Mouse (Mus musculus): ENCODE results near the gene Cd276.
A peak's percentile ranks its signal among the peaks of the same experiment; 100 is the strongest.
"Not testable (repeated sequence)": the region's sequence is repeated elsewhere in the genome, so short reads cannot be mapped to it uniquely, and the experiment has no call there.

Cd276 gene

GRCm38 (mm10) chr9:58554908-58555684 is at the start of gene Cd276:
Gene Cd276 (minus strand): TSS chr9:58555437.
- peak; percentile 58 for DNase-seq (ENCODE audit: low spot score)

- no peak for DNase-seq (ENCODE audit: low spot score)
These were observed 40.1 kb upstream of the Cd276 start for GRCm38 (mm10) chr9:58595313-58595712.

GRCm38 (mm10) chr9:58588657-58589056 is 33.4 kb upstream of the Cd276 start:
- DNase-seq (ENCODE audit: low spot score) = no peak

GRCm38 (mm10) chr9:58584323-58584722 is 29.1 kb upstream of the Cd276 start:
- no peak for DNase-seq (ENCODE audit: low spot score)

- DNase-seq (ENCODE audit: low spot score) = no peak
These were observed 28.0 kb upstream of the Cd276 start for GRCm38 (mm10) chr9:58583267-58583641.

GRCm38 (mm10) chr9:58582581-58583266 is 27.5 kb upstream of the Cd276 start:
- DNase-seq (ENCODE audit: low spot score) = no peak

- peak; percentile 92 for DNase-seq (ENCODE audit: low spot score)
These were observed 26.8 kb upstream of the Cd276 start, which contains the start of gene Nptn for GRCm38 (mm10) chr9:58581958-58582540. Gene Nptn (plus strand): TSS chr9:58582240.

- DNase-seq (ENCODE audit: low spot score) = peak; percentile 25
These were observed 26.2 kb upstream of the Cd276 start for GRCm38 (mm10) chr9:58581283-58581930.

GRCm38 (mm10) chr9:58580453-58581195 is 25.4 kb upstream of the Cd276 start:
- not testable (repeated sequence) for DNase-seq (ENCODE audit: low spot score)

- peak; percentile 90 for DNase-seq (ENCODE audit: low spot score)
These were observed 23.4 kb upstream of the Cd276 start for GRCm38 (mm10) chr9:58578669-58579068.

GRCm38 (mm10) chr9:58571001-58571400 is 15.8 kb upstream of the Cd276 start:
- DNase-seq (ENCODE audit: low spot score) = no peak

- no peak for DNase-seq (ENCODE audit: low spot score)
These were observed 12.4 kb upstream of the Cd276 start for GRCm38 (mm10) chr9:58567682-58568081.

GRCm38 (mm10) chr9:58565945-58566344 is 10.7 kb upstream of the Cd276 start:
- not testable (repeated sequence) for DNase-seq (ENCODE audit: low spot score)

- DNase-seq (ENCODE audit: low spot score) = no peak
These were observed 5.0 kb upstream of the Cd276 start for GRCm38 (mm10) chr9:58560211-58560610.

- DNase-seq (ENCODE audit: low spot score) = no peak
These were observed 2.5 kb upstream of the Cd276 start for GRCm38 (mm10) chr9:58557457-58558455.

GRCm38 (mm10) chr9:58556627-58557026 is 1.4 kb upstream of the Cd276 start:
- no peak for DNase-seq (ENCODE audit: low spot score)

GRCm38 (mm10) chr9:58555685-58556414 is 613 bp upstream of the Cd276 start:
- no peak for DNase-seq (ENCODE audit: low spot score)

GRCm38 (mm10) chr9:58554056-58554907 is 955 bp downstream of the Cd276 start:
- no peak for DNase-seq (ENCODE audit: low spot score)

- no peak for DNase-seq (ENCODE audit: low spot score)
These were observed 3.2 kb downstream of the Cd276 start for GRCm38 (mm10) chr9:58552083-58552482.

Data from ovary, postnatal 14 days (tissue).